Mouse (Mus musculus) neural tube, embryonic 15.5 days (tissue): ENCODE measurements around the gene Foxn3. TPM values are rescaled to one million over a fixed set of nuclear protein-coding genes. Genes with fewer than 3 reads are reported as not detected.

Source experiments
- ATAC-seq: fragments of 200-750 bp; cut with Nextera tagmentation; 2 replicates; pipeline ENCODE4 v1.8.0; 2017; ENCODE audit warnings: mild to moderate bottlenecking, moderate TSS enrichment, moderate library complexity; ENCODE audit not compliant: low FRiP score
- H3K27ac ChIP-seq: fragments of 300-500 bp; sonication (generic); replicated peaks from 2 replicates; pipeline ENCODE4 v1.5.1; 2015; ENCODE audit warnings: mild to moderate bottlenecking, inconsistent platforms
- H3K27me3 ChIP-seq: fragments of 300-500 bp; sonication (generic); replicated peaks from 2 replicates; pipeline ENCODE4 v1.6.1; 2015; ENCODE audit warnings: inconsistent platforms
- H3K36me3 ChIP-seq: fragments of 300-500 bp; sonication (generic); 2 replicates; pipeline ENCODE4 v1.6.1; 2015; ENCODE audit warnings: inconsistent platforms
- H3K4me1 ChIP-seq: fragments of 300-500 bp; sonication (generic); 2 replicates; pipeline ENCODE4 v1.6.1; 2015; ENCODE audit warnings: inconsistent platforms
- H3K4me2 ChIP-seq: fragments of 300-500 bp; sonication (generic); 2 replicates; pipeline ENCODE4 v1.6.1; 2015; ENCODE audit warnings: inconsistent platforms, mild to moderate bottlenecking, moderate library complexity
- H3K4me3 ChIP-seq: fragments of 300-500 bp; sonication (generic); replicated peaks from 2 replicates; pipeline ENCODE4 v1.5.1; 2015; ENCODE audit warnings: mild to moderate bottlenecking, inconsistent platforms
- H3K9ac ChIP-seq: fragments of 300-500 bp; sonication (generic); replicated peaks from 2 replicates; pipeline ENCODE4 v1.6.1; 2015; ENCODE audit warnings: mild to moderate bottlenecking, inconsistent platforms
- H3K9me3 ChIP-seq: fragments of 300-500 bp; sonication (generic); replicated peaks from 2 replicates; pipeline ENCODE4 v1.6.1; 2016; ENCODE audit warnings: inconsistent platforms
- WGBS: fragments of 180-500 bp; shearing (Covaris S2); methylation state at CpG from one replicate; pipeline ENCODE4 v1.1.7; 2015; ENCODE audit warnings: mixed read lengths; 5-methylcytosine and 5-hydroxymethylcytosine counted together
- polyA plus RNA-seq: library from polyadenylated mRNA; unstranded; fragments of >200 nt; fragmentation: Nextera tagmentation; extraction: Ambion mirVana; gene quantifications from 2 replicates; pipeline ENCODE4 v1.2.1, GENCODE M21; 2015

Gene Foxn3
- polyA plus RNA-seq, 1 experiment from 2014 or later: 84.4 TPM

GRCm38 (mm10) chr12:99431541-99431940, 131.8 kb downstream of the Foxn3 start:
- no peak overlapping the region for H3K27ac ChIP-seq
- 85% methylated on average over 6 of the region's 6 CpGs for WGBS
- H3K9ac ChIP-seq: no peak overlapping the region
- no peak overlapping the region for H3K4me3 ChIP-seq
- H3K27me3 ChIP-seq: no peaks in the 10 kb centered on the region
- no peaks in the 10 kb centered on the region for H3K36me3 ChIP-seq
- no peaks in the 10 kb centered on the region for H3K4me1 ChIP-seq
- no peak for ATAC-seq
- no peak overlapping the region for H3K4me2 ChIP-seq
- H3K9me3 ChIP-seq: no peaks in the 10 kb centered on the region

DNA sequence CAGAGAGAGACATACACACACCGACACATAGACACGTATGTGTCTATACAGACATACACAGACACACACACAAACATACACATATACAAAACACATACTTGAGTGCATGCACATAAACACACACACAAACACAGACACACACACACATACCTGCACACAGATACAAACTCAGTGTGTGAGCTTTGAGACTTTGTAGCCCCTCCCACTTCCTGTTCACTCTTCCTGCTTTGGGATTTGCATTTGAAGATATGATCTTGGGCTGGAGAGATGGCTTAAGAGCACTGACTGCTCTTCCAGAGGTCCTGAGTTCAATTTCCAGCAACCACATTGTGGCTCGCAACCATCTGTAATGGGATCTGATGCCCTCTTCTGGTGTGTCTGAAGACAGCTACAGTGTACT, 132.4 kb downstream of the Foxn3 start:
- Histone ChIP-seq H3K4me3 (no peak overlapping the region), H3K9me3 (no peaks in the 10 kb centered on the region), H3K36me3 (no peaks in the 10 kb centered on the region), H3K4me2 (no peak overlapping the region), H3K27me3 (no peaks in the 10 kb centered on the region), H3K4me1 (no peaks in the 10 kb centered on the region), H3K27ac (no peak overlapping the region), H3K9ac (no peak overlapping the region)
- WGBS: 96% methylated on average over 3 of the region's 3 CpGs
- no peak for ATAC-seq

GRCm38 (mm10) chr12:99429101-99429500, 134.3 kb downstream of the Foxn3 start:
- Histone ChIP-seq H3K36me3 (no peaks in the 10 kb centered on the region), H3K4me3 (no peak overlapping the region), H3K4me2 (no peak overlapping the region), H3K4me1 (no peaks in the 10 kb centered on the region), H3K27me3 (no peaks in the 10 kb centered on the region), H3K9ac (no peak overlapping the region), H3K27ac (no peak overlapping the region), H3K9me3 (no peaks in the 10 kb centered on the region)
- no peak for ATAC-seq
- 80% methylated on average over 3 of the region's 3 CpGs for WGBS

DNA sequence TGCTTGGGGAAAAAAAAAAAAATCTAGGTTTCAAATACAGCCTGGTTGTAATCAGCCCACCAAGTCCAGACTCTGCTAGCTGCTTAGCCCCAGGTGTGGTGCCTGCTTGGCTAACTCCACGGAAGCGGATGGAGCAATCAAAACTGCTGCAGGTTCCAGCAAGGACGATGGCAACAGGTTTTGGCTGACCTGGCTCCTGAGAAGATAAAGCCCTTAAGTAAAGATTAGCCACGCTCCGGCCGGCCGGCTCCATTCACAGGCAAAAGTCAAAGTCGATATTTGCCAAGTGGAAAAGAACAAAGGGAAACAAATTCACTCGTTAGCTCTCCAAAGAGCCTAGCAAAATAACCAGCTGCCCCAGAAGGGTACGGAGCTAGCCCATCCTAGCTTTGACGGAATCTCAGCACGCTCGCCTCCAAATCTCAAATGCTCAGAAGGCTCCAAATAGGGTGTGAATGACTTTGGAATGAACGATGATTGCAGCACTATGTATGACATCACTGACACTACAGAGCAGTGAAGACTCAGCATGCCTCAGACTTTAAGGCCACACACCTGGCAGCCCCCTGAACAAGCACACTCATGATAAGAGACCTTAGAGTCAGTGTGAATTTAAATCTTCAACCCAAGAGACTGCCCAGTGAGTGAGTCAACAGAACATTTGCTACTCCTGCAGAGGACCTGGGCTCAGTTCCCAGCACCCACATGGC, 137.0 kb downstream of the Foxn3 start:
- no peaks in the 10 kb centered on the region for H3K36me3 ChIP-seq
- no peak overlapping the region for H3K27ac ChIP-seq
- 80% methylated on average over 14 of the region's 14 CpGs for WGBS
- no peaks in the 10 kb centered on the region for H3K27me3 ChIP-seq
- no peaks in the 10 kb centered on the region for H3K9me3 ChIP-seq
- no peak for ATAC-seq
- H3K4me1 ChIP-seq: no peaks in the 10 kb centered on the region
- H3K4me3 ChIP-seq: no peak overlapping the region
- no peak overlapping the region for H3K4me2 ChIP-seq
- no peak overlapping the region for H3K9ac ChIP-seq

DNA sequence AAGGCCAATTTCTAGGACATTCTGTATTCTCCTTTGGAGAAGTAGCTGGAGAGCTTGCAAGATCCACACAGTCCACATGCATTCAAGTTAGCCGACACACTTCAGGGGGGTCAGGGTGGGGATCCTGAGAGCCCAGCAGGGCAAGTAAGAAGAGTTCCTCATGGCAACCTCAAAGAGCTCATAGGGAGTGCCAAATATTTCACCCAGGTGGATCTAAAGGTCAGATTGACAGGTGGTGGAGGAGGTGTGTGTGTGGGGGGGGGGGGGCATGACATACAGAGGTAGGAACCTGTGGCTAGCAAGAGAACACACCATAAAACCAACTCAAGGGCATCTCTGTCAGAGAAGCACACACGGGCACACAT, 144.0 kb downstream of the Foxn3 start:
- H3K4me3 ChIP-seq: no peak overlapping the region
- no peaks in the 10 kb centered on the region for H3K4me1 ChIP-seq
- no peaks in the 10 kb centered on the region for H3K36me3 ChIP-seq
- no peaks in the 10 kb centered on the region for H3K27me3 ChIP-seq
- H3K9me3 ChIP-seq: no peaks in the 10 kb centered on the region
- no peak overlapping the region for H3K27ac ChIP-seq
- WGBS: 90% methylated on average over 2 of the region's 2 CpGs
- no peak for ATAC-seq
- H3K9ac ChIP-seq: no peak overlapping the region
- no peak overlapping the region for H3K4me2 ChIP-seq

GRCm38 (mm10) chr12:99418476-99419395, 144.6 kb downstream of the Foxn3 start:
- Histone ChIP-seq H3K4me1 (no peaks in the 10 kb centered on the region), H3K4me2 (no peak overlapping the region), H3K9ac (no peak overlapping the region), H3K27ac (no peak overlapping the region), H3K4me3 (no peak overlapping the region), H3K27me3 (no peaks in the 10 kb centered on the region), H3K36me3 (no peaks in the 10 kb centered on the region), H3K9me3 (no peaks in the 10 kb centered on the region)
- ATAC-seq: no peak
- WGBS: 80% methylated on average over 7 of the region's 7 CpGs

GRCm38 (mm10) chr12:99417885-99418284, 145.5 kb downstream of the Foxn3 start:
- no peak overlapping the region for H3K9ac ChIP-seq
- H3K9me3 ChIP-seq: no peaks in the 10 kb centered on the region
- no peak for ATAC-seq
- H3K4me2 ChIP-seq: no peak overlapping the region
- no peak overlapping the region for H3K4me3 ChIP-seq
- H3K27me3 ChIP-seq: no peaks in the 10 kb centered on the region
- H3K27ac ChIP-seq: no peak overlapping the region
- no peaks in the 10 kb centered on the region for H3K4me1 ChIP-seq
- H3K36me3 ChIP-seq: no peaks in the 10 kb centered on the region
- WGBS: 79% methylated on average over 9 of the region's 9 CpGs

GRCm38 (mm10) chr12:99415538-99415937, 147.8 kb downstream of the Foxn3 start:
- no peak overlapping the region for H3K27ac ChIP-seq
- H3K4me2 ChIP-seq: no peak overlapping the region
- 59% methylated on average over 5 of the region's 5 CpGs for WGBS
- ATAC-seq: no peak
- H3K4me3 ChIP-seq: no peak overlapping the region
- H3K9ac ChIP-seq: no peak overlapping the region
- no peaks in the 10 kb centered on the region for H3K36me3 ChIP-seq
- no peaks in the 10 kb centered on the region for H3K4me1 ChIP-seq
- no peaks in the 10 kb centered on the region for H3K27me3 ChIP-seq
- H3K9me3 ChIP-seq: no peaks in the 10 kb centered on the region

DNA sequence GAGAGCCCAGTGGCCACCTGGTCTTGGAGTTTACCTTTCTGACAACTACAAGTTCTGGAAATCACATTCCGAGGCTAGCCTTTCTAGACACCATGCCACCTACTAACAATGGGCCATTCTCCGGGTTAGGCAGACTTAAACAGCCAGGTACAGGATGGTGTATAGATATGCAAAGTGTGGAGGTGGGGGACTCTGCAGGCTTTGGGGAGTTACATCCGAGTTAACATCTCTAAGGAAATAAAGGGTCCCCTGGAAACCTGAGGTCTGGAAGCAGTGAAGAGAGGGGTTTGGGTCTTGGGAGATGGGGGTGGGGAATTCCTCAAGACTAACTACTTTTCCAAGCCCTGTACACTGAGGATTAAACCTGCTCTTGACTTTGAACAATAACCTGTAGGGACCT, 150.9 kb downstream of the Foxn3 start:
- Histone ChIP-seq H3K36me3 (no peaks in the 10 kb centered on the region), H3K9ac (no peak overlapping the region), H3K4me2 (no peak overlapping the region), H3K4me1 (peaks cover 6% of the 10 kb centered on the region), H3K27me3 (no peaks in the 10 kb centered on the region), H3K4me3 (no peak overlapping the region), H3K27ac (no peak overlapping the region), H3K9me3 (no peaks in the 10 kb centered on the region)
- no peak for ATAC-seq
- WGBS: 43% methylated on average over 3 of the region's 3 CpGs

DNA sequence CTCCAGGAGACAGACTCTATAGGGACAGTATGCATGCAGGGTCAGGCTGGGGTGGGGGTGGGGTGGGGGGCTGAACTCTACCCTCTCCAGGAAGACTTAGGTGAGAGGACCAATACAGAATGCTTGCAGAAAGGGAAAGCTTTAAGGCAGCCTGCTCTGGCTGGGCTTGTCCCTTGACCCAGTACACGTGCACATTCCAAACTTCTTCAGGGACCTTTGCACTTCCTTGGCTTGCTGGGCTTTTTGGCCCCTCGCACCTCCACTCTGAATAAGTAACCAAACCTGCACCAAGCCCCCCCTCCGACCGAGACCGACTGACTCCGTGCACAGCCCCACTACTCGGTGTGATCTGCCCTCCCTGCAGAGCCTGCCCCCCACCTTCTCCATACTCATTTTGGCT, 151.3 kb downstream of the Foxn3 start:
- Histone ChIP-seq H3K4me3 (no peak overlapping the region), H3K36me3 (no peaks in the 10 kb centered on the region), H3K27ac (no peak overlapping the region), H3K9ac (no peak overlapping the region), H3K9me3 (no peaks in the 10 kb centered on the region), H3K27me3 (no peaks in the 10 kb centered on the region), H3K4me2 (no peak overlapping the region), H3K4me1 (peaks cover 7% of the 10 kb centered on the region)
- no peak for ATAC-seq
- WGBS: 45% methylated on average over 7 of the region's 7 CpGs

- H3K27me3 ChIP-seq: no peaks in the 10 kb centered on the region
Measured at GRCm38 (mm10) chr12:99408651-99409050, 154.7 kb downstream of the Foxn3 start.

GRCm38 (mm10) chr12:99408089-99408488, 155.3 kb downstream of the Foxn3 start:
- H3K27me3 ChIP-seq: no peaks in the 10 kb centered on the region
- no peak overlapping the region for H3K4me3 ChIP-seq
- no peak for ATAC-seq
- no peaks in the 10 kb centered on the region for H3K9me3 ChIP-seq
- H3K36me3 ChIP-seq: no peaks in the 10 kb centered on the region
- H3K4me2 ChIP-seq: no peak overlapping the region
- no peak overlapping the region for H3K27ac ChIP-seq
- no peak overlapping the region for H3K9ac ChIP-seq
- WGBS: 82% methylated on average over 16 of the region's 16 CpGs
- H3K4me1 ChIP-seq: peaks cover 9% of the 10 kb centered on the region

More at GRCm38 (mm10) chr12:99408651-99409050, 154.7 kb downstream of the Foxn3 start:
- no peak overlapping the region for H3K4me2 ChIP-seq
- H3K9me3 ChIP-seq: no peaks in the 10 kb centered on the region
- H3K9ac ChIP-seq: no peak overlapping the region
- peaks cover 9% of the 10 kb centered on the region for H3K4me1 ChIP-seq
- H3K27ac ChIP-seq: no peak overlapping the region
- H3K4me3 ChIP-seq: no peak overlapping the region
- no peak for ATAC-seq
- WGBS: 41% methylated on average over 3 of the region's 3 CpGs
- no peaks in the 10 kb centered on the region for H3K36me3 ChIP-seq
